Mouse (Mus musculus) heart, postnatal 4 days (tissue): Measurements from ENCODE around the gene Kcnh1. TPM values are rescaled to one million over a fixed set of nuclear protein-coding genes. Genes with fewer than 3 reads are reported as not detected.

Experiments used
- DNase-seq: peaks from one replicate; pipeline ENCODE4 v3.0.0; 2021
- total RNA-seq, 2 experiments: library from RNA; stranded (reverse); gene quantifications; 2 replicates each; pipeline ENCODE4 v1.2.3; 2021

Gene Kcnh1
- total RNA-seq, 2 experiments from 2014 or later = 0.29 to 0.38 TPM

DNA sequence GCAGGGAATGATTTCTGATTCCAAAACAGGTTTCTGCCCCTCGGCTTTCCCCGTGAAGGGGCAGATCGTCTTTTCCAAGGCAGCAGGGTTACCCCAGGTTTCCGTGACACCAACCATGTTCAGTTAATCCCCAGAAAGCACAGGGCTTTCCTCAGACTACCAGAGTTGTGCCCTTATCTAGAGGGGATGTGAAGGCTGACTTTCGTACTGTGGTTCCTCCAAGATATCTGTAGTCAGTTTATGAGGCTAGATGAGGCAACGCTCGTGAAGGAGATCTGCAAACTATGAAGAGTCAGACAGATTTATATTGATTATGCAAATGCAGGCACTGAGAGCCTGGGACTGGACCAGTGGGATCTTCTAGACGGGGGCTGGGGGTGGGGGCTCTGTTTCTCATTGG, 136.5 kb downstream of the Kcnh1 start:
- no peak for DNase-seq

DNA sequence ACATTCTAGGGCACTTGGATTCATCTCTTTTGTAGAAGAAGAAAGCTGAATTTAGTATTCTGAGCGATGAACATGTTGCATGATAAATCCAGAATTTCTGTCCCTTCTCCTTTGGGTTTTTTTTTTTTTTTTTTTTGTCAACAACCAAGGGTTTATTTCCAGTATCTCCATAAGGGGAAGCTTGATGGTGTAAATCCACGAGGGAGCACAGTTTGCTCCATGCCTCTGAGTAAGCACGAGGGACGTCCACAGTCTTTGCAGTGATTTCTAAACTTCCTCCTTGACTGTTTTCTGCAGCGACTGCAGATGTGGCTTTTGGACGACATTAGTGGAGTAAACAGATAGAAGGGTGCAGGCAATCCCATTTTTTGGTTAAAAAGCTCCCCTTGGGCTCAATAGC, 140.6 kb downstream of the Kcnh1 start:
- no peak for DNase-seq

DNA sequence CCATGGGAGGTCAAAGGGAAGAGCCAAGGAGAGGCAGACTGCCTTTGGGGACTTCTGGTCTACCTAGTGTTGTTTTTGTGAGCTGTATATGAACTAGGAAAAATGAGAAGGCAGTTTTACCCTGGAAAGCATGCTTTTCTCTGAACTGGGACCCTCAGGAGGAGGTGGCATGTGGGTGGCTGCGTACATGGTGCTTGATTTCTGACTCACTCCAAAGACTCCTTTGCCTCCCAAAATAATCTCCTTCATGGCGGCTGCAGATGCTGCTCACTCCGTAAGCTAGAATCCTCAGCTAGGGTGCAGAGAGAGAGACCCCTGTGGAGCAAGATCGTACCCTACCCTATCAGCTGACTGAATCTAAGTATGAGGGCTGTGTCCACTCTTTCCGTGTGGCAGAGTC, 145.5 kb downstream of the Kcnh1 start:
- no peak for DNase-seq

DNA sequence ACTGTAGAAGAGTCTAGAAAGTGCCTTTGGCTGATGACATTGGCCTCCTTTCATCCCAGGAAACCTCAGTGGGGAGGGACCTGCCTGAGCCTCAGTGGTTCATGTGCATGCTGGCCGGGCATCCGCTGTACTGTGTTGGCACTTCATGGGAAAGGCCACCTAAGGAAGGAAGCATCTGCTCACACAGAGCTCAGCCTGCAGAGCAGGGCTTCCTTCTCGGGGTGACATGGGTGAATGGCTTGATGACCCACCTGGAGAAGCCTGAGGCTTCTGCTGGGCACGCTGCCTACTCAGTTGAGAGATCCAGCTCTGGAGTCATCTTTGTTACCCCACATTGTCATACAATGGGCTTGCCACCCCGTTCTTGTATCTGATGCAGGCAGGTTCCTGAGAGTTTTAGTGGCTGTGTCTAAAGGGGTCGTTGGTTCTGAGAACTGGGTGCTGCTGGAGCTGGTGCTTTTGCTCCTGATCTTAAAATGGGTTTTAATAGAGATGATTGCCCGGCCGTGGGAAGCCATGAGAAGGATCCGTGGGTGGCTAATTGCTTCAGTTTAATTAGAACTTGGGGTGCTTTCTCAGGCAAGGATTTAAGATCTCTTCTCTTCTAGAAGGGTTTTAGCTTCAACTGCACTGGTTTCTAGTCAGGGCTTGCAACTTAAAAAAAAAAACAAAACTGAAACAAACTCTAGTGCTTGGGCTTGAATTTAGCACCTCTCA, 148.9 kb downstream of the Kcnh1 start:
- no peak for DNase-seq

DNA sequence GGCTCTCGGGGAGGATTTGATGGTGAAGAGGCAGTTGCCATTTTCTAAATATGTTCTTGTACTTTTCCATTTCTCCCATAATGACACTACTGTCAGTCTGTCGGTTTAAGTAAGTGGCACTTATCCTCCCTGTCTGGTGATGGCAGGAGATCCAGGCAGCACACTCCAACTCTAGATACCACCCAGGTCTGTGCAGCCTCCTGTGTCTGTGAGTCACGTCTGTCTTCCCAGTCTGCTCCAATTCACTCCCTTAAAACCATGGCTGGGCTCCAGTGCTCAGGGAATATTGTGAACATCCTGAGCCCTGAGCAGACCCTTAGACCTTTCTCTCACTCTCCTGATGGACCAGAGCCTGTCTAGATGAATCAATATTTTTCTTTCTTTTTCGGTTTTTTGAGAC, 151.2 kb downstream of the Kcnh1 start:
- DNase-seq = no peak

GRCm38 (mm10) chr1:192343996-192344395, 153.4 kb downstream of the Kcnh1 start:
- DNase-seq = no peak

DNA sequence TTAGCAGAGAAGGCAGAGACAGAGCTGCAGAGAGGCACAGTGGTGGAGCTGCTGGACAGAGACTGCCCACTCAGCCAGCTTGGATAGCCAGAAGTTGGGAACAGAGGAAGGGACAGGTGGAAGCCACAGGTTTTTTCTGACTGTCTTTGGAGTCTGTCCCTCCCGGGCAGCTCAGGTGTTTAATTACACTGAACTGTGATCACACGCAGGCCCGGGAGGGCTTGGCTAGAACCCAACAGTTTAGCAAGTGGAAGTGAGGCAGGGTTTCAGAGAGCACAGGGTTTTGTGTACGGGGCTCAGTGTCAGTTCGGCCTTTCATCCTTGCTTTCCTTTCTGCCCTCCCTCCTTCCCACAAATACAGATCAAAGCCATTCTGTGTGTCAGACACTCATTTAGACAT, 156.8 kb downstream of the Kcnh1 start:
- DNase-seq = no peak

DNA sequence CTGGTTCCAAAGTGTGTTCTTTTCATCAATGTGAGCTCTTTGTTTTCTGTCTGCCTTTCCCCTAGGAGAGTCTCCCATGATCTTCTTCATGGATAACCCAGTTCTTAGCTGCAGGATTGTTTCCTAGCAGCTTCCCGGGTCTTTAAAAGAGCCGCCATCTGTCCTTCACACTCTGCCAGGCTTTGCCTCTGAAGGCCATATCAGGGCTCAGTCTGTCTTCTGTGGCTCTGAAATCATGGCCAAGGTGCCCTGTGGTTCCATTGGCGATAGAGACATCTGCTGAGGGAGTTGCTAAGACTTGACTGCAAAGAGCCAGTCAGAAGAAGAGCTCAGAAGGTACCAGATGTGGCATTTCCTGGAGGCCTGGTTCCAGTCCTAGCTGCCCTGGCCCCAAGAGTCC, 165.7 kb downstream of the Kcnh1 start:
- no peak for DNase-seq

DNA sequence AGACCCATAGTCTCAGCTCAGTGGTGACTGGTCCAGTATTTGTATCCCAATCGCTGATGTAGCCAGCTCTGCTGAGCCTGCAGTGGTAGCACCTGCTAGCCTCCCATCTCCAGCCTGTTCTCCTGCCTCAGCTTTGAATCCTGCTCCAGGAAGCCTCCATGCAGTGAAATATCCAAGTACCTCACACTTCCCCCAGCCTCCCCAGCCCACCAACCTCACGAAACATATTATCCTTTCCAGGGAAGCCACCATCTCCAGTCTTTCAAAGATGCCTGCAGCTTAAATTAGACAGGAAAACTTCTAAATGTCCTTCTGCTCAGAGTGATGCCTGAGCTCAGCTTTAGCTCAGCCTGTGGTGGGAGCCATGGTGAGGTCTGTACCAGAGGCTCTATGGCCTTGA, 168.6 kb downstream of the Kcnh1 start:
- DNase-seq = no peak

- no peak for DNase-seq
Measured at GRCm38 (mm10) chr1:192368336-192368735, 177.8 kb downstream of the Kcnh1 start.

DNA sequence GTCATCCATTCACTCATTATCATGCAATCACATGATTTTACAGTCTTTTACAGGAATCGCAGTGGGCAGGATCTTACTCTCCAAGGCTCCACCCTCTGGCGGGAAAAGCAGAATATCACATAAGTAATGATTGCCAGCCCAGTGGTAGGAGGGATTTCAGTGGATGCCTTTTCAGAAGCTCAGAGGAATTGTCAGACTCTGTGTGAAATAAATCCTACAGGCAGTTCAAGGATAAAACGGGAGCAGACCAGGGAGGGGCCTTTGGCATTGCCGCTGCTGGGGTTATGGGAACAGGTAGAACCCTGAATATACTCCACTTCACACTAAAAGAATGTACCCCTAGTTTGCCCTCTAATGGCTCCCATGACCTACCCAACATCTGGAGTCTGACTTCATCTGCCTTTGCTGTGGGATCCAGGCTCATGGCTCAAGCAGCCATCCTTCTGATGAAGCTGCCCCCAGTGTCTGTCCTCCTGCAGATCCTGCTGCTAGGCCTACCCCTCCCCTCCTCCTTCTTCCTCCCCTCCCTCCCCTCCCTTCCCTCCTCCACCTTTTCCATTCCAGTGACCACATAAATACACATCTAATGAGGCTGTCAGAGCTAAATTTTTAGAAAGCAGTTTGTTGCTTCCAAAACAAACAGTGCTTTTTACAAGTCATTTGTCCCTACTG, 181.5 kb downstream of the Kcnh1 start:
- DNase-seq = no peak

GRCm38 (mm10) chr1:192378546-192379075, 188.0 kb downstream of the Kcnh1 start:
- no peak for DNase-seq

GRCm38 (mm10) chr1:192380596-192381041, 190.0 kb downstream of the Kcnh1 start:
- no peak for DNase-seq

GRCm38 (mm10) chr1:192387624-192388023, 197.1 kb downstream of the Kcnh1 start:
- no peak for DNase-seq

DNA sequence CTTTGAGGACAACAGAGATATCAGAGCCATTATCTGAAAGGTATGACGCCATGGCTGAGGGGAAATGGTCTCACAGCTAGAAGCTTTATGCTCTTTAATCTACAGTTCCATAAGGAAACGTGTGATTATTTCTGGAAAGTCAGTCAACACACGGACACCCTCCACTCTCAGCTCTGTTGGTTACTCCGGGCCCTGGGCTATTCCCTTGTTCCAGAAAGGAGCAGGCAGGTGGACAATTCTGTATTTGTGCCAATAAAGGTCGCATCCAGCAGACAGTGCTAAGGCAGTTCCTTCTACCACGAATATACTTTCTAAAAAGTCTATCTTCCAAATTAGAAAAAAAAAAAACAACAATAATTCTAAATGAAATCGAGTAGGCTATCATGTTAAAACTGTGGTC, 200.5 kb downstream of the Kcnh1 start:
- DNase-seq = no peak

GRCm38 (mm10) chr1:192392232-192392631, 201.7 kb downstream of the Kcnh1 start:
- DNase-seq = no peak

- no peak for DNase-seq
Measured at GRCm38 (mm10) chr1:192399667-192400490, 209.3 kb downstream of the Kcnh1 start.

- DNase-seq = peak; percentile 45
Measured at GRCm38 (mm10) chr1:192400991-192401390, 210.4 kb downstream of the Kcnh1 start.

DNA sequence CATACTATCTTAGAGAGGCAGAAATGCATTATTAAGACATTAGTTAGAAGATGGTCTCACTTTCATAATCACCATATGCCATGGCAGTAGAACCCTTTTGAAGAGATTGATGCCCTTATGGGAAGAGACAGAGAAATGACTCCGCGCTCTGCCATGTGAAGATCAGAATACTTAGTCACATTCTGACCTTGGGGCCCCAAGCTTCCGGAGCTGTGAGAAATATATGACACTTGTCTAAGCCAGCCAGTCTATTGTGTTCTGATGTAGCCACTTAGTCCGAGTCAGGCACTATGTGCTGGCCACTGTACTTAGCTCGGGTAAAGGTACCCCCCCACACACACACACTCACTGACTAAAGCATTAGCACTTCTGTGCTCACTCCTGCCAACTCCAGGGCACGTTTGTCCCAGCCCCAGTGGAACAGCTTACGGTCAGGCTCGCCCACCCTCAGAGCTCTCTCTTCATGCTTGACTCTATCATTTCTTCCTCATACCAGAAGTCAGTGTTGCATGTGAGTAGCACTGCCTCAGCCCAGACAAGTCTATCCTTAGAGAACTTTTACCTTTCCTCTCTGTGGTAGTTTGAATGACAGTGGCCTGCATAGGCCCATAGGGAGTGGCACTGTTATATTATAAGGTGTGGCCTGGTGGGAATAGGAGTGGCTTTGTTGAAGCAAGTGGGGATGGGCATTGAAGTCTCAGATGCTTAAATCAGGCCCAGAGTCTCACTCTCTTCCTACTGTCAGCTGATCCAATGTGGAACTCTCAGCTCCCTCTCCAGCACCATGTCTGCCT, 212.5 kb downstream of the Kcnh1 start:
- DNase-seq = no peak

DNA sequence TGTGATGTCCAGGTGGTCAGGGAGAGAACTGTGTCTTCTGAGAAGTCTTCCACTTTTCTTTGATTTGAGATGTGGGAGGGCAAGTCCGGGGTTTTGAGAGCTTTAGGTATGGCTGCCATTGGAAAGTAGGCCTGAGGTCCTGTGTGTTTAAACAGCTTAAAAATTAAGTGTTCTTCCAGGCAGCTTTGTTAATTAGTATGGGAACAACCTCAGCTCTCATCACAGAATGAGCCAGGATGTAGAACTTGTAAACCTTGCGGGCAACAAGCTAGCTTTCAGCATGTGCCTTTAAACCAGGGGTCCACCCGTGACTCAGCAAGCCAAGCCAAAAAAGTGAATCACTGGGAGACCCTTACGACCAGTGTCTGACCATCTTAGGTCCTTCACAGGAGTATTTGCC, 214.6 kb downstream of the Kcnh1 start:
- DNase-seq = no peak

GRCm38 (mm10) chr1:192406589-192406988, 216.0 kb downstream of the Kcnh1 start:
- DNase-seq = no peak

DNA sequence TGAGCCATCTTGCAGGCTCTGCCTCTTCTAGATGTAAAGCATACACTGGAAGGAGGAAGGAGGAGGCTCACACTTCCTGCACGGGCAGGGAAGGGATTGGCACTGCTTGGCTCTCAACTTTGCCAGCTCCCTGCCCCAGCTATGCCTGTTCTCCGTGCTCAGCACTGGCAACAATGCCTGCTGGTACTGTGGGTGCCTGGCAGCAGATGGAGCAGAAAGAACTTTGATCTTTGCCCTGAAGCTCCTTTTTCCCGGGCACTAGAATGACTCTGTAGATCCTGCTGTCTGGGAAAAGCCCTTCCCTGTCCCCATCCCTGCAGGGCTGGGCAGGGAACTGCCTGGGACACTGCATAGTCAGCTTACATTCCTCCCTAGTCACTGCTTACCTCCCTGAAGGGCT, 225.2 kb downstream of the Kcnh1 start:
- no peak for DNase-seq
